ENCODE assay signal across 8 mouse cellular contexts in genomic region chr12:112743168-112743975, GRCm38 (mm10). TPM values are rescaled to one million over a fixed set of nuclear protein-coding genes. Genes with fewer than 3 reads are reported as not detected.
DNase-seq lines count a peak whose midpoint lies in the region; ATAC-seq and TF ChIP-seq lines count a peak whose summit lies in the region.

No protein-coding gene starts in this region.

- 57% methylated on average over 25 of the region's 25 CpGs for WGBS in embryonic facial prominence, embryonic 12.5 days
- WGBS in kidney, adult 2 months = 41% methylated on average over 25 of the region's 25 CpGs
- 50% methylated on average over 25 of the region's 25 CpGs for WGBS in limb, embryonic 13.5 days
- WGBS in midbrain, postnatal 0 days = 53% methylated on average over 25 of the region's 25 CpGs

- no peak overlapping the region for H3K4me2 ChIP-seq in embryonic facial prominence, embryonic 12.5 days (replicated peaks)
- H3K4me2 ChIP-seq in limb, embryonic 13.5 days (replicated peaks) = no peak overlapping the region
- H3K4me2 ChIP-seq in midbrain, postnatal 0 days (ENCODE audit: low read depth, low read length, poor library complexity, severe bottlenecking) = no peak overlapping the region

- H3K36me3 ChIP-seq in embryonic facial prominence, embryonic 12.5 days = peaks cover 47% of the 10 kb centered on the region
- peaks cover 3% of the 10 kb centered on the region; the same call in 1 of the 2 replicates for H3K36me3 ChIP-seq in kidney, adult 2 months (ENCODE audit: control insufficient read depth, insufficient read depth, low read length)
- H3K36me3 ChIP-seq in limb, embryonic 13.5 days = peaks cover 58% of the 10 kb centered on the region
- H3K36me3 ChIP-seq in midbrain, postnatal 0 days (ENCODE audit: insufficient read depth, low read length) = peaks cover 53% of the 10 kb centered on the region

- no peak for TF ChIP-seq POLR2A in kidney, adult 2 months (IDR thresholded peaks at IDR 0.05; ENCODE audit: low read depth, low read length)

- peak; percentile 67 to 76 for DNase-seq in urinary bladder, adult 18-20 months (ENCODE audit: low spot score in 2 of 2)
- DNase-seq in urinary bladder, adult 2 months (ENCODE audit: low spot score) = no peak
- peak; percentile 90 to 91 for DNase-seq in heart, adult 18-20 months
- DNase-seq in kidney, adult 2 months = peak; percentile 81
- peak; percentile 86 for DNase-seq in midbrain, postnatal 0 days (ENCODE audit: low spot score)
- peak; percentile 73 to 76 for DNase-seq in spleen, postnatal 36 days (ENCODE audit: low spot score in 2 of 2)

- peak overlapping the region; percentile 34; the same call in 1 of the 2 replicates for H3K9ac ChIP-seq in embryonic facial prominence, embryonic 12.5 days
- H3K9ac ChIP-seq in limb, embryonic 13.5 days = peak overlapping the region; percentile 53
- H3K9ac ChIP-seq in midbrain, postnatal 0 days (replicated peaks; ENCODE audit: low read length, poor library complexity, severe bottlenecking) = no peak overlapping the region

- no peaks in the 10 kb centered on the region for H3K27me3 ChIP-seq in embryonic facial prominence, embryonic 12.5 days
- no peaks in the 10 kb centered on the region for H3K27me3 ChIP-seq in kidney, adult 2 months (replicated peaks; ENCODE audit: control insufficient read depth, insufficient read depth, low read length)
- H3K27me3 ChIP-seq in limb, embryonic 13.5 days = no peaks in the 10 kb centered on the region
- H3K27me3 ChIP-seq in midbrain, postnatal 0 days (ENCODE audit: insufficient read depth, low read length) = no peaks in the 10 kb centered on the region

- peaks cover 13% of the 10 kb centered on the region for H3K4me1 ChIP-seq in embryonic facial prominence, embryonic 12.5 days
- no peaks in the 10 kb centered on the region for H3K4me1 ChIP-seq in kidney, adult 2 months (ENCODE audit: control insufficient read depth, insufficient read depth, low read length)
- peaks cover 10% of the 10 kb centered on the region for H3K4me1 ChIP-seq in limb, embryonic 13.5 days
- H3K4me1 ChIP-seq in midbrain, postnatal 0 days (ENCODE audit: insufficient read depth, low read length) = 0 out of 2 replicates have a peak, but pooled peaks cover 3% of the 10 kb centered on the region

- peak overlapping the region; percentile 24; the same call in 1 of the 2 replicates for H3K27ac ChIP-seq in embryonic facial prominence, embryonic 12.5 days
- H3K27ac ChIP-seq in kidney, adult 2 months (ENCODE audit: insufficient read depth, low read depth, low read length) = no peak overlapping the region
- H3K27ac ChIP-seq in limb, embryonic 13.5 days = 0 out of 2 replicates have a peak overlapping the region, but pooled peaks have one; percentile 48
- H3K27ac ChIP-seq in midbrain, postnatal 0 days (ENCODE audit: low read depth, low read length) = peak overlapping the region; percentile 59

- H3K9me3 ChIP-seq in embryonic facial prominence, embryonic 12.5 days = no peaks in the 10 kb centered on the region
- H3K9me3 ChIP-seq in limb, embryonic 13.5 days = no peaks in the 10 kb centered on the region
- no peaks in the 10 kb centered on the region for H3K9me3 ChIP-seq in midbrain, postnatal 0 days (ENCODE audit: low read length)

- no peak; the same call in 1 of the 2 replicates for ATAC-seq in embryonic facial prominence, embryonic 12.5 days (ENCODE audit: insufficient number of reproducible peaks, insufficient read depth, low FRiP score, low TSS enrichment)
- peak; percentile 72 for ATAC-seq in limb, embryonic 13.5 days (ENCODE audit: low FRiP score, low read depth)
- ATAC-seq in midbrain, postnatal 0 days (ENCODE audit: low FRiP score) = peak; percentile 76

- no peak overlapping the region for H3K4me3 ChIP-seq in embryonic facial prominence, embryonic 12.5 days
- H3K4me3 ChIP-seq in kidney, adult 2 months (ENCODE audit: insufficient read depth, low read depth, low read length) = no peak overlapping the region
- H3K4me3 ChIP-seq in limb, embryonic 13.5 days = no peak overlapping the region
- H3K4me3 ChIP-seq in midbrain, postnatal 0 days (ENCODE audit: low read depth, low read length) = no peak overlapping the region

- peak; percentile 81 for TF ChIP-seq CTCF in kidney, adult 2 months (conservative IDR thresholded peaks at IDR 0.05; ENCODE audit: insufficient read depth, insufficient read length, low read depth, low read length)
- TF ChIP-seq CTCF in midbrain, postnatal 0 days (IDR thresholded peaks at IDR 0.05) = peak; percentile 91

RNA-seq across cellular contexts. Expression of gene Pld4, which starts 17.1 kb away (rescaled TPM):
- polyA plus RNA-seq in urinary bladder, adult 2 months (2012; rRNA removed) = 38.7 and 38.8 TPM in 2 replicates
- 4.9 TPM in 2 replicates for polyA plus RNA-seq in embryonic facial prominence, embryonic 12.5 days (2016; fragmentation: Nextera tagmentation; extraction: Ambion mirVana)
- 1 to 10 TPM; 6.0 to 7.8 TPM for total RNA-seq in heart, adult 18-20 months (2021)
- polyA plus RNA-seq in kidney, adult 2 months (2012; rRNA removed) = 19.6 and 23.7 TPM in 2 replicates
- polyA plus RNA-seq in limb, embryonic 13.5 days (2015; fragmentation: Nextera tagmentation; extraction: Ambion mirVana) = 6.1 and 7.2 TPM in 2 replicates
- 12.2 and 12.6 TPM in 2 replicates for total RNA-seq in midbrain, postnatal 0 days (2014; rRNA removed)
- 8.8 TPM in 2 replicates for polyA plus RNA-seq in midbrain, postnatal 0 days (2015; fragmentation: Nextera tagmentation; extraction: Ambion mirVana)

RNA-seq across cellular contexts. Expression of gene Cep170b, which starts 23.1 kb away (rescaled TPM):
- 33.2 and 42.5 TPM in 2 replicates for polyA plus RNA-seq in urinary bladder, adult 2 months (2012; rRNA removed)
- 17.0 and 19.2 TPM in 2 replicates for polyA plus RNA-seq in embryonic facial prominence, embryonic 12.5 days (2016; fragmentation: Nextera tagmentation; extraction: Ambion mirVana)
- 10 to 100 TPM; 10.1 to 11.1 TPM for total RNA-seq in heart, adult 18-20 months (2021)
- 63.4 and 75.3 TPM in 2 replicates for polyA plus RNA-seq in kidney, adult 2 months (2012; rRNA removed)
- 14.7 and 16.6 TPM in 2 replicates for polyA plus RNA-seq in limb, embryonic 13.5 days (2015; fragmentation: Nextera tagmentation; extraction: Ambion mirVana)
- total RNA-seq in midbrain, postnatal 0 days (2014; rRNA removed) = 125 and 140 TPM in 2 replicates
- 42.7 and 46.4 TPM in 2 replicates for polyA plus RNA-seq in midbrain, postnatal 0 days (2015; fragmentation: Nextera tagmentation; extraction: Ambion mirVana)

RNA-seq across cellular contexts. Expression of gene Ahnak2, which starts 59.1 kb away (rescaled TPM):
- polyA plus RNA-seq in urinary bladder, adult 2 months (2012; rRNA removed) = 40.7 and 65.9 TPM in 2 replicates
- polyA plus RNA-seq in embryonic facial prominence, embryonic 12.5 days (2016; fragmentation: Nextera tagmentation; extraction: Ambion mirVana) = 0.71 and 0.83 TPM in 2 replicates
- total RNA-seq in heart, adult 18-20 months (2021) = 10 to 100 TPM; 15.3 to 16.6 TPM
- 0.70 and 0.99 TPM in 2 replicates for polyA plus RNA-seq in kidney, adult 2 months (2012; rRNA removed)
- polyA plus RNA-seq in limb, embryonic 13.5 days (2015; fragmentation: Nextera tagmentation; extraction: Ambion mirVana) = 0.61 and 0.64 TPM in 2 replicates
- 5.1 and 6.1 TPM in 2 replicates for total RNA-seq in midbrain, postnatal 0 days (2014; rRNA removed)
- 1.6 and 1.9 TPM in 2 replicates for polyA plus RNA-seq in midbrain, postnatal 0 days (2015; fragmentation: Nextera tagmentation; extraction: Ambion mirVana)

Comparison
In these comparisons a context has a peak if more than half of its experiments do, and no peak if none do; other contexts are left out.
1. RNA of gene Ahnak2, which starts 59.1 kb away (polyA plus RNA-seq): 40.7 to 65.9 TPM in urinary bladder, adult 2 months; 1.6 to 1.9 TPM in midbrain, postnatal 0 days, 0.71 to 0.83 TPM in embryonic facial prominence, embryonic 12.5 days, 0.70 to 0.99 TPM in kidney, adult 2 months and 0.61 to 0.64 TPM in limb, embryonic 13.5 days; every median in the first group is over 10 times any median in the second.